Mouse (Mus musculus) layer of hippocampus, postnatal 10 days (tissue): ENCODE data around the gene Pitx2. TPM values are rescaled to one million over a fixed set of nuclear protein-coding genes. Genes with fewer than 3 reads are reported as not detected.

ENCODE experiments used
- DNase-seq, 2 experiments: peaks; one replicate each; pipeline ENCODE4 v3.0.0; 2021; ENCODE audit warnings: low spot score in 2 of 2
- long read RNA-seq: library from polyadenylated mRNA; stranded (forward); transcript quantifications from one replicate; pipeline ENCODE4 v2.0.0, GENCODE M21; 2023
- total RNA-seq, 2 experiments: library from RNA; stranded (reverse); gene quantifications; 2 replicates each; pipeline ENCODE4 v1.2.3; 2021

Pitx2 gene
- not detected for total RNA-seq
- long read RNA-seq: 0 reads

DNA sequence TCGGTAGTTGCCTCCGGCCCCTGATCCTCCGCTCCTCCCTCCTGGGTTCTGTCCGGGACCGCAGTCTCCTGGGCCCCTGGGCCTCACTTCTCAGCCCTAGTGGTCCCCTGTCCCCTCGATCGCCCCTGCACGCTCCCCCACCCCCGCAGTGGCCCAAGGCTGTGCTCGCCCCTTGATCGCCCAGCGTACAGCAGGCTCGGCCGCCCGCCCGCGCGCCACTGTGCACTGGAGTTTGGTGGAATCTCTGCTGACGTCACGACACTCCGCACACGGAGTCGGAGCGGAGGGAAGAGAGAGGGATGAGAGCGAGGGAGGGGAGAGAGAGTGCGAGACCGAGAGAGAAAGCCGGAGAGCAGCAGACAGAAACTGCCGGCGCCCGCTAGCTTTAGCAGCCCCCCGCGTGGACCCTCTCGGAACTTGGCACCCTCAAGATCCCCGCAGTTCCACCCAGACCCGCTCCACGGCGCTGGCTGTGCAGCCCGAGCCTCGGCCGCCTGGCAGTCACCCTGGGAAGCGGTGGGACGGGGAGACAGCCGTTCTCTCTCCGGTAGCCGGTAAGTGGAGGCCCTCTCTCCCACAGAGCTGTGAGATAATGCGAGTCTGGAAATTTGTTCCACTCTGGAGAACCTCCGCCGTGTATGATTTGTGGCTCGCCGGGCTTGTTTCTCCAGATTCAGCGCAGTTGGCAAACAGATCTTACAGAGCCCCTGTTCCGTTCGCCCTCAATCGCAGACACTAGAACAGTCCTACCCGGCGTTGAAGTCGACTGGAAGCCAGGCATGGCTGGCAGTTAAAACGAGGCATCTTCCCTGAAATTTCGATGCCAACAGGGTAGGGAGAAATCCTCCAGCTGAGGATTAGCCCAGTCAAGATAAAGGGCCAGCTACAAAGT lies at the start of gene Pitx2:
Gene Pitx2, plus strand, starts transcription at position 270 of the 892 bp plus-strand sequence.
- DNase-seq: no peak

DNA sequence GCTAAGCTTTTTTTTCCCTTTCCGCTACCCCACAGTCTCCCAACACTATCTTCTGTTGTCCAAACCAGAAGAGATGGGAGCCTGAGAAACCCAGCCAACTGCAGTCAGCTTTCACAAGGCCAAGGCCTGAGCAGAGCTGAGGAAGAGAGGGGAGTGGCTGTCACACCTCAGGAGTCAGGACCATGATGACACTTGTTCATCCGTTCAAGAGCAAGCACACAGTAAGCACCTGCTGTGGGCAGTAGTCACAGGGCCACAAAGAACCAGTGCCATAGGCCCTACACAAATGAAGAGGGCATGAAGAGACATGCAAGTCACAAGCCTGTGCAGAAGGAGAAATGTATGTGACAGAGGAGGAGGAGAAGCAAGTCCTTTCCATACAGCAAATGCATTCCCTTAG lies 49.7 kb upstream of the Pitx2 start:
- DNase-seq: no peak

DNA sequence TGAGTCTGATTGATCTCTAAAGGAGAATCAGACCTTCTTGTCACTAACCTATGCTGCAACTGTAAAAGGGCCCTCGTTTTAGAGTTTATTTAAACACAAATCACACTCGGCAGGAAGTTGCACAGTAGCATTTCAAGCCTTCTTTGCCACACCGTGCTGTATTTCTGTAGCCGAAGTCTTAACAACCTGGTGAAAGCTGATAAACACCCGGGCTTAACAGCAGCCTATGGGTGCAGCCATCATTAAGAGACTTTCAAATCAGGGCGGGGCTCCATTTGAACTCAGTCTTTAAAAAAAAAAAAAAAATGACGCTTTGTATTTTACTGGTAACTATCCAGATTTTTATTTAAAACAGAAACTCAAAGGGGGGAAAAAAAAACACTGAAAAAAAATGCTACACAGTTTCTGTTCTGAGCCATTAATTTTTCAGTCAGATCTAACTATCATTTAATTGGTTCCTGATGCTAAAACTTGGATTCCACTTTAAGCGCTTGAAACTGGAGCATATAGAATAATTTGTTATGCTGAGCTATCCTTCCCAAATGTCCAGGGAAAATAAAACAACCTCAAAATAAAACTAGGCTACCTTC lies 48.5 kb upstream of the Pitx2 start:
- no peak for DNase-seq

DNA sequence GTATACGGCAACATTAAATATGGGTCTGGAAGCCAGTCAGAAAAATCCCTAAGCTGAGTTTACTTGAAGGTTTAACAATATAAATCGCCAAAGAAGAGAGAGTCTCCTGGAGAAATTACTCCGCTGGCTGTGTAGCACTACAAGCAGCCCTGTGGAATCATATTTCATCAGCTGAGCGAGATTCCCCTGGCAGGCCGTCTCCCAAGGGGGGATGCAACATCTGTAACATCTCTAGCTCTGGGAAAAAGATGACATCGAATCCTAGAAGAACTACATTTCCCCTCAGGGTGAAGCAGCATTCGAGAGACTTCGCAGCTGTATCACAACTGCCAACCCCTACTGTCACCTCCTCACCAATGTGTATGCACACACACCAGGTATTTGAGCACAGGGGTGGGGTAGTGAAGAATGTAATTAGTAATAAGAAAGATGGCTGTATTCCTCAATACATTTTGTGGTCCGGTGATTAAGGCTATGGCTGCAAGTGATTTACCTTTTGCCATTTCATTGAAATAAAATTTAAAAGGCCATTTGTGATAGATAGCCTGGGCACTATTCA lies 40.8 kb upstream of the Pitx2 start:
- DNase-seq: no peak

DNA sequence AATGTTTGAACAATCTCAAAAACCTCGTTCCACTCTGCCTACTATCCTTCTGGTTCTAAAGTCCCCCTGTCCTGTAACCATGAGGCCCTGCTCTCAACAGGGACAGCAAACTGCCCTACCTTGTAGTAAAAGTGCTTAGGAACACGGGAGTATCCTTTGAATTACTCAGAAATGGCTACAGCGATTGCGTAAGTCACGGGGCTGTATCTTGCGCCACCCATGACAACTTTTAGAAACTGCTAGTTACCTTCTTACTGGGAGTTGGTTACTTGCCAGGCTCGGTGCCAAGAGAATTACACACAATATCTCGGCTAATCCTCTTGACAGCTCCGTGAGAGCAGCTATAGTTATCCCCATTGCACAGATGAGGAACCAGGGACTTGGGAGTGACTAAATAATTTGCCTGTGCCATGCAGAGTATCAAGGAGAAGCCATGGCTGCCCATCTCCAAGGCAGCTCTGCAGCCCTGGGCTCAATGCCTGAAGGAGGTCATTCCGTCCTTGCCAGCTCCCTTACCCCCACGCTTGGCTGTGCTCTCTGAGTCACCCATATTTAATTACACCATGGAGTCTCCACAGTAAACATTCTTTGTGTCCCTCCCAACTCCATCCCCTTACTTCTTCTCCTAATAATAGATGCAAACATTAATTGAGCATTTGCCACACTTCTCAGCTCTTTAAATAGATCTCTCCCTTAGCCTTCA lies 38.2 kb upstream of the Pitx2 start:
- DNase-seq: no peak

DNA sequence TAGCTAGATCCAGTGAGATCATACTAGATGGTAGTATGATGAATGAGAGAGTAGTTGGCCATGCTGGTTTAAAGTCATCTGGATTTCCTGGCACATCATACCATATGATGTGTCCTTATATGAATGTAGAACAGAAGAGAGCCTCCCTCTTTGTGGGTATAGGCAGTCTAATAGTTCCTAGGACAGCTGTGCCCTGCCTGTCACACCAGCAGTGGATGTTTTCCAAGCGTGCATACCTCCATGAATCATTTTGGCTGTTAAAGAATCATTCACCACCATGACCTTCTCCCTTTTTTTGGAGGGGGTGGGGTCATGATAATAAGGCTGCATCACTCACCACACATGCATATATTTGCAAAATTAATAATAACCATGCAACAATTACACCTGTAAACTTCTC lies 35.4 kb upstream of the Pitx2 start:
- no peak for DNase-seq

DNA sequence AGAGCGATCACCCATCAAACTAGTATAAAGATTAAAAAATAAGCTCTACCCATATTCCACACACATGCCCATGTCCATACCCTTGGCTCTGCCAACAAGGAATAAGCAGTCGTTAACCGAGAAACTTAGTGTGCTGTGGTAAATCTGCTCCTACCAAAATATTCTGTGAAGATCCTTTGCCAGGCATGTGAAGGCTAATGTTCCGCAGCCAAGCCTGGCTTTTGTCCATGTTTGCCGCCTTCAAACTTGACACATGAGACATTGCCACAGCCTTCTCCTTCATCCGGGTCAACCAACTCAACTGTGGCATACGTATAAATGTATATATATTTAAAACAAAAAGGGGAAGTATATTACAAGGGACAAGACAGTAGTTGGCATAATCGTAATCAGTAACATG lies 34.0 kb upstream of the Pitx2 start:
- DNase-seq: no peak

DNA sequence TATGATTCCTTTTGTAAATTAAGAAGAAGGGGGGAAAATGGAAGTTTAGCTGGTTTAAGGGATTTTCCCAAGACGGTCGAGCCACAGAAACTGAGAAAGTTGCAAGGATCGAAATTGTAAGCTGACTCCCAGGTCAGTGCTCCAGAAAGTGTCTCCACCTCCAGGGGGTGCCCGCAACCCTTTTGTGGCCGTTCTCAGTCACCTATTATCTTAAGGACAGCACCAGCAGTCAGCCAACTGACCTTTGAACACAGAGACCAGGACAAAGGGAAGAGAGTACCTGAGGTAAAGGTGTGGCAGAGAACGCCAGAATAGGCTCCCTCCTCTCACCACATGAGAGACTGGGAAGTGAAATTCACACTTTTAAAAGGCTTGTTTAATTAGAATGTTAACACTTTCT lies 33.0 kb upstream of the Pitx2 start:
- no peak for DNase-seq

DNA sequence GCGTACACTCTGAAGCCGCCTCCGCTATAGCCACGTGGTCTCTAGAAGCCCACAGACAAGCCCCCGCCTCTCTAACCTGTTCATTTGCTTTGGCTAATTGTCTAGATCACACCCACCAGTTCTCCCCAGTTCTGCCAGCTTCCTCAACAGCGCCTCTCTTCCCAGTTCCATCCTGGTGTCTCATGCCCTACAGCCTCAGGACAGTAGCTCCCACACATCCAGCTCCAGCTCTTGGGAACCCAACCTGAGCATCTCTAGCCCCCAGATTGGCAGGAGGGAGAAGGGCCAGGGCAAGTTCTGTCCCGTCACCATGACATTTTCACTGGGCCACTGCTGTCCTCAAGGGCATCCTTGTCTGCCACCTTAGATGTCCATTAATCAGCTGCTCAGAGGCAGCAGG lies 29.3 kb upstream of the Pitx2 start:
- no peak for DNase-seq

DNA sequence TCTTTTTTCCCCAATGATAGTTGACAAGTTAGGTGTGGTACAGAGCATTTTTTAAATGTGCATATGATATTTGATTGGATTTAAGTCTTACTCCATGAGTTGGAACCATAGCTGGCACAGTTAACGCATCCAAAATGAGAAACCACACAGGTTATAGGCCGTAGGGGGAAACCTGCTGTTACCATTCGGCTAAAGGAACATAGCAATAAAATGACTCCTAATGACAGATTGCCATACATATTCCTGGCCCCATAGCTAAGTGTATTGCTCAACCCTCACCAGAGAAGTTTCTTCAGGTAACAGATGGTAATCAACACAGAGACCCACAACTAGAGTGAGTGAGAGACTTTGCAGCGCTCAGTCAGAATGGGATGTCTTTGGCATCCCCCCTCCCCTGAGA lies 27.9 kb upstream of the Pitx2 start:
- DNase-seq: no peak

DNA sequence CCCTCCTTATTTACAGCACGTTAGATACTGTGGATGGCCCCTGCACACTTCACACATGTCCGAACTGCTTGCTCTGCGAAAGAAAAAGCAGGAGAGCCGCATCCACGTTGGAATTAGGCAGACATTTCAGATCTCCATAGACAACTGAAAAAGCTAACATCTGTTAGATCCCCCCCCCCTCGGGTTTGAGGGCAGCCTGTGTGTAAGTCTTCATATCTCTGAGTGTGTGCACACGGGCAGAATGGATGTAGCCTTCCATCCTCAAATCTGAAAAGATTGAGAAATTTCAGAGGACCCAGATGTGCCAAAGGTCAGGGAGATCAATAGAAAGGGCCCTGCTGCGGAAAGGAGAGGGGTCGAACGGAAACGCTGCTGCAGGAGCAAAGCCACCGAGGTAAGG lies 5.2 kb upstream of the Pitx2 start:
- no peak for DNase-seq

DNA sequence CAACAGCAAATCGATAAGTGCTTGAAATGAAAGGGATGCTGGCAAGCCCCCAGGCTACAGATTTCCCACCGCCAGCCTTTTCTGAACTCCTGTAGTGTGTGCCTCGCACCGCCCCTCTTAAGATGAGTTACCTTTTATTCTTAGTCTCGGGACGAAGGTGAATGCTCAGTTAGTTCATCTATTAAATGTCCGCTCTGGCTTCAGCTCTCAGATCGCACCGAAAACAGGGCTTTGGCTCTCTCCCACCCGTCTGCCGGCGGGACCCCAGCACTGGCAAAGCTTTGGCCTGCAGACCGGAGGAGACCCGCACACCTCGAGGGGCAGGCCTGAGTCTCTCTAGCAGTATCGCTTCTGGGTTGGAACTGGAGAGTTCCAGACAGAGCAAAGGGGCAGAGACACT lies 4.6 kb upstream of the Pitx2 start:
- no peak for DNase-seq

DNA sequence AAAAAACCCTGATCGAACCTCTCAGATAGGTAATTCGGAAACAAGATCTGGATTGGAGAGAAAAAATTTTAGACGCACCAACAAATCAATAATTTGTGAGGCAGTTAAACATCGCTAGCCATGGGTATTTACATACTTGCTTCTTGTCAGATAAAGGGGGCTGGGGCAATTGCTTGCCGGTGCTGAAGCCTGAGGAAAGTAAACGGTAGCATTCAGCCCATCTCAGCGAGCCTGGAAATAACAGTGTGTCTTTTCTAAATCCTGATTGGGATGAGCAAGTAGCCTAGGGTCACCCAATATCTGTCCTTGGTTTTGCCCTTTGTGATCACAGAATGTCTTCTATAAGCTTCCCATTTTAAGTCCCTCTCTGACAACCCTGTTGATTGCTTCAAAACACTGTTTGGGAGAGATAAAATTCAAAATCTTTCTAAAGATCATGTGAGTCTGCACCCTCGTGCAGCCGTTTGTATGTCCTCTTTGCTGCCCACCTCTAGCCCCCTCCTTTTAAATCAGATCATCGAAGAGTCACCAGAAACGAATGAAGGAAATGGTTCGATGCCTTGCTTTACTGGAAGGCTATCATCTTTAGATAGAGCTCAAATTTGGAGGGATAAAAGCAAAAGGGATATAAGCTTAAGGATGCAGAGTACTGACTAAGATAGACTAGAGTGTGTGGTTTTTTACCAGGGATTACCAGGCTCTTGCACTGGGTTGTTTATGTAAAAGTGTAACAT lies 3.7 kb upstream of the Pitx2 start:
- no peak for DNase-seq

DNA sequence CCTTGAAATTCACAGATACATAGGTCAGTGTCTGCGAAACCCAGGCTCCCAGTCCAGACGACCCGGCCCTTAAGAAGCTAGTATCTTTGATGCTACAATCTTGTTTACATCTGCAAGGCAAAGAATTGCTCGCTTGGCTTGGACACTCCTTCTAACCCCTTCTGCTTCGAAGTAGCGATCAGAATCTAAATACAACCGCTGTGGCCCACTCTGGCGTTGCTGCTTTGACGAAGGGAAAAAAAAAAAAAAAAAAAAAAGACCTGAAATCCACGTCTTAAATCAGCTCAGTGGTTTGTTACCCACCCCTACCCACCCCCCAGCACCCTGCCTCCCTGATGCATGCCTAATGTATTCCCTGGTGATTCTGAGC lies 3.1 kb upstream of the Pitx2 start:
- DNase-seq: no peak

DNA sequence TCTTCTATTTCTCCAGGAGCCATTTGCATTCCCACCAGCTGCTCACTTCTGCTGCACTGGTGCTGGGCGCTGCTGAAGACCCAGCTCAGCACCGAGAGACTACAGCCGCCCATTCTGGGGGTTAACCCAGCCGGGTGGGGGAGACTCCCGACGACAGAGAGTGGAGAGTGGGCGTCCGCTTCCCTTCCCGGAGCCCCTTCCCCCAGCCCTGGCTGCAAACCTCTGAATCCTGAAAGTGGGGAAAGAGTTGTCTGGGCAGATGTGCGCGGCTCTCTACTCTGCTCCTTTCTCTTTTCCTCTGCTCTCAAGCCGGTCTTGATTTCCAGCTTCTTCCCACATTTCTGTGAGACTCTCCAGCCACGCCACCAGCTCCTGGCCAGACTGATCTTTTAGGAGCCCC lies 2.6 kb upstream of the Pitx2 start:
- no peak for DNase-seq

DNA sequence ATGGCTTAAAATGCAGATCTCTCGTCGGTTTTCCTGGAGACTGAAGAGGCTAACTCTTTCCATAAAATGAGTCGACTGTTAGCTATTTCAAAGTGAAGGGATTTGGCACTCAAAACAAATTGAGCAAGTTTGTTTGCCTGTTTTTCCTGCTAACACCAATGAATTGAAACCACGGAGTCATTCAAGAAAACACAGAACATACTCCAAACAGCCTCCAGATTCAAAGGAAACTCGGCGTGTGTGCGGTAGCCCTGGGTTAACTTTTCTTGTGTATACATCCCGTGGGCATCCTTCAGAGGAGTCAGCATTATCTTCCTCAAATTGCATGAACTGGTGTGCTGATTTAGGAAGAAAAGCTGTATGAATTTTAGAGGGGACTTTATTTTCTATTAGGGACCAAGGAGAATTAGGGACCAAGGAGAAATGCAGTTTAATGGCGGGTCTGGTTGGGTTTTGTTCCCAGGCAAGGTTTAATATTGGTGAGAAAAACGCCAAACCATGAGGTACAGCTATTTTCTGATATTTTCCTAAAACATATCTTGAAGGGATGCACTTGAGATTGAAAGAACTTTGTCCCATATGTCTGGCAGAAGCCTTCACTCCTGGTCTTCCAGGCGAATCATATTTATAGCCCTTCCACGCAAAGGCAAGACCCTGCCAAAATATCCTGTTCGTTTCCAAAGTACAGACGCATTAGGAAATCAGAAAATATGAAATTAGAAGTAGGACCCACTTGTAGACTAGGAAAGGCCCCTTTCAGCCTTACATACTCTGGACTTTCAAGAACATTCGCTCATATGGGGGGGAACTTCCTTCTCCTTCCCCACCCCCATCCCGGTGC lies 1.7 kb upstream of the Pitx2 start:
- no peak for DNase-seq

DNA sequence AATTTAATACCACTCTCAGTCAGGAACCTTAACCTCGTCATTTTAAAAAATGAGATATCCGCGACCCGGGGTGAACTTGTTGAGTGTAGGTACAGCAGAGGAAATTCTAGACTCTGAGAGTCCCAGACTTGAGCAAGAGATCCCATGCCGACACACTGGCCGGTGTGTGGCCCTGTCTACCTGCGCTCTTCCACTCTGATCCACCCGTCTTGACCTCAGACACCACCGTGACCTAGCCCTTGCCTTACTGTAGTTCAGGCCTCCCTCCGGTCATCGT lies 1.1 kb upstream of the Pitx2 start:
- DNase-seq: no peak

DNA sequence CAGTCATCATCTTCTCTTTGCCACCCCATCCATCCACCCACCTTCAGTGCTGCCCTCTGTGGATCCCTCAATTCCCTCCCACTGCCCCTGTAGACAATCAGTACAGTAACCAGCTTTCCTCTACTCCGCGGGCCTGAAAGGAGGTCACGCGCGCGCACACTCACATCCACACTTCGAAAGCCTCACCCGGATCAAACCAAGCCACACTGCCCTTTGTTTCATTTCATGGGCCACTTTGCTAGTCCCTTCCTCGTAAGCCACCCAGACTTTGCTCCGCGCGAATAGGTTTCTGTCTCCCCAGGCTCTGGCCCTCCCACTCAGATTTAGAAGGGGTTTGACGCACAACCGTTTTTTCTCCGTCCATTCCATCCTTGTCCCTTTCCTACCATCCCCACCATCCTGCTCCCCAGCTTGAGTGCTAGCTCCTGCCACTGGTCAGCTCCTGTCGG lies 494 bp upstream of the Pitx2 start:
- DNase-seq: no peak

DNA sequence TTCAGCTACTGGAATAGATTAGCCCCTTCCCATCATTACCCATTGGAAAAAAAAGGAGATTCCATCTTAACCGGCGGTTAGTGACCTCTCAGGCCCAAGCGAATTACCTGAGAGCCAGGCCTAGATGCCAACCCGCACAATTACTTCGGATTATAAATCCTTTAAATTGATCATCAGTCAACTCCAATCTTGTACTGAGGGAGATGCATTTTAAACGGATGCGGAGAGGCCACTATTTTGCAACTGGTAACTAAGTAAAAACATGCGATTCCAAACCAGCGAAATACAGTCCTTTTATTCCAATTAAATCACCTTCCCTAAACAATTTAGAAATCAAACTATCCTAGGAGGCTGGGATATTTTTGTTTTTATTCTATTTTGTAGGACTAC lies 818 bp downstream of the Pitx2 start:
- no peak for DNase-seq

DNA sequence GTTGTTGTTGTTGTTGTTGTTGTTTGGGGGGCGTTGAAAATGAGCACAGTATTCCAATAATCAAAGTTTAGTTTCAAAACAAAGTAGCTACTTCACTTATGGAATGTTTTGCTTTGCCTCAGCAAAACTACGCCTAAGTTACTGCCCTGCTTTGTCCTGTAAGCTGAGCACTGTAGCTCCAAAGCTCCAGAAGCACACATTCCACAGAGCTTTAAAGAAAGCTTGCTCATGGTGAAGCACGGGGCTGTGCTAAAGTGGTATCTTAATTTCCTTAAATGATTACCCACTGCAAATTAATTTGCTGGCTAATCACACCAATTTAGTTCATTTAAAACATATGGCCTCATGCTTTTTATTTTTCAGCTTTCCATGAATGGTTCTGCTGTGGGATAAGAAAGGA lies 1.5 kb downstream of the Pitx2 start:
- DNase-seq: no peak
